Mouse (Mus musculus) liver, postnatal 0 days (tissue): Measurements from ENCODE around the gene Cables2. TPM values are rescaled to one million over a fixed set of nuclear protein-coding genes. Genes with fewer than 3 reads are reported as not detected.

Experiments used
- ATAC-seq: fragments of 200-750 bp; cut with Nextera tagmentation; 2 replicates; pipeline ENCODE4 v1.8.0; 2017; ENCODE audit warnings: mild to moderate bottlenecking, moderate library complexity
- DNase-seq: peaks from one replicate; pipeline ENCODE4 v3.0.0-alpha.2; 2016
- H3K27ac ChIP-seq: fragments of 300-500 bp; sonication (generic); 2 replicates; pipeline ENCODE4 v1.5.1; 2014; ENCODE audit warnings: antibody characterized with exemption, moderate library complexity, mild to moderate bottlenecking, low read depth
- H3K27me3 ChIP-seq: fragments of 300-500 bp; sonication (generic); 2 replicates; pipeline ENCODE4 v1.6.1; 2014; ENCODE audit warnings: low read length, control low read depth, mixed read lengths; ENCODE audit not compliant: insufficient read depth
- H3K36me3 ChIP-seq: fragments of 300-500 bp; sonication (generic); replicated peaks from 2 replicates; pipeline ENCODE4 v1.6.1; 2014; ENCODE audit warnings: mild to moderate bottlenecking, control low read depth, low read length, moderate library complexity, mixed read lengths; ENCODE audit not compliant: insufficient read depth
- H3K4me1 ChIP-seq: fragments of 300-500 bp; sonication (generic); 2 replicates; pipeline ENCODE4 v1.6.1; 2014; ENCODE audit warnings: antibody characterized with exemption, mild to moderate bottlenecking, control low read depth; ENCODE audit not compliant: insufficient read depth
- H3K4me2 ChIP-seq: fragments of 300-500 bp; sonication (generic); 2 replicates; pipeline ENCODE4 v1.6.1; 2014; ENCODE audit warnings: low read depth, mild to moderate bottlenecking, low read length, moderate library complexity, mixed read lengths
- H3K4me3 ChIP-seq: fragments of 300-500 bp; sonication (generic); 2 replicates; pipeline ENCODE4 v1.5.1; 2014; ENCODE audit warnings: low read depth, low read length
- H3K9ac ChIP-seq: fragments of 300-500 bp; sonication (generic); replicated peaks from 2 replicates; pipeline ENCODE4 v1.6.1; 2014; ENCODE audit warnings: mild to moderate bottlenecking, moderate library complexity
- H3K9me3 ChIP-seq: fragments of 300-500 bp; sonication (generic); 2 replicates; pipeline ENCODE4 v1.6.1; 2016; ENCODE audit warnings: mild to moderate bottlenecking, control low read depth, low read length, mixed read lengths
- CTCF ChIP-seq: sonication (generic); IDR thresholded peaks from 2 replicates; pipeline ENCODE4 v1.5.1; 2016; ENCODE audit warnings: antibody characterized with exemption, low read depth
- EP300 ChIP-seq: IDR thresholded peaks from 2 replicates; pipeline ENCODE4 v1.6.1; 2016; ENCODE audit warnings: antibody characterized with exemption, low read depth, mild to moderate bottlenecking
- WGBS: fragments of 180-500 bp; shearing (Covaris S2); extraction: QIAGEN DNeasy Blood & Tissue Kit; methylation state at CpG from one replicate; pipeline ENCODE4 v1.1.7; 2014; ENCODE audit not compliant: insufficient replicate concordance; 5-methylcytosine and 5-hydroxymethylcytosine counted together
- polyA plus RNA-seq: library from polyadenylated mRNA; unstranded; fragments of >200 nt; fragmentation: Nextera tagmentation; extraction: Ambion mirVana; gene quantifications from 2 replicates; pipeline ENCODE4 v1.2.1, GENCODE M21; 2015

Cables2 gene
- polyA plus RNA-seq, 1 experiment from 2014 or later, result 4.7 TPM

GRCm38 (mm10) chr2:180307680-180308079 lies 34.4 kb upstream of the Cables2 start:
- Histone ChIP-seq H3K4me1 (no peaks in the 10 kb centered on the region), H3K27ac (no peak overlapping the region), H3K4me3 (no peak overlapping the region), H3K27me3 (no peaks in the 10 kb centered on the region), H3K9me3 (no peaks in the 10 kb centered on the region), H3K4me2 (no peak overlapping the region), H3K36me3 (no peaks in the 10 kb centered on the region), H3K9ac (no peak overlapping the region)
- no peak for TF ChIP-seq EP300
- no peak for TF ChIP-seq CTCF
- ATAC-seq, result no peak
- WGBS, result 31% methylated on average over 2 of the region's 2 CpGs
- no peak for DNase-seq

GRCm38 (mm10) chr2:180306423-180307168 lies 33.3 kb upstream of the Cables2 start:
- no peaks in the 10 kb centered on the region for H3K9me3 ChIP-seq
- no peak overlapping the region for H3K27ac ChIP-seq
- ATAC-seq, result no peak
- no peaks in the 10 kb centered on the region for H3K36me3 ChIP-seq
- H3K4me1 ChIP-seq, result no peaks in the 10 kb centered on the region
- no peak for DNase-seq
- H3K4me2 ChIP-seq, result no peak overlapping the region
- 77% methylated on average over 8 of the region's 8 CpGs for WGBS
- no peak overlapping the region for H3K9ac ChIP-seq
- TF ChIP-seq CTCF (no peak), EP300 (no peak)
- no peaks in the 10 kb centered on the region for H3K27me3 ChIP-seq
- H3K4me3 ChIP-seq, result no peak overlapping the region

GRCm38 (mm10) chr2:180306009-180306408 lies 32.7 kb upstream of the Cables2 start:
- Histone ChIP-seq H3K27me3 (no peaks in the 10 kb centered on the region), H3K9me3 (no peaks in the 10 kb centered on the region), H3K27ac (no peak overlapping the region), H3K9ac (no peak overlapping the region), H3K4me3 (no peak overlapping the region), H3K36me3 (no peaks in the 10 kb centered on the region), H3K4me1 (no peaks in the 10 kb centered on the region), H3K4me2 (no peak overlapping the region)
- DNase-seq (no peak), ATAC-seq (no peak)
- TF ChIP-seq CTCF (no peak), EP300 (no peak)
- WGBS, result 72% methylated on average over 2 of the region's 2 CpGs

GRCm38 (mm10) chr2:180305490-180305889 lies 32.2 kb upstream of the Cables2 start:
- Histone ChIP-seq H3K9ac (no peak overlapping the region), H3K27me3 (peaks cover under 1% of the 10 kb centered on the region; the same call in 1 of the 2 replicates), H3K4me1 (no peaks in the 10 kb centered on the region), H3K4me2 (no peak overlapping the region), H3K36me3 (no peaks in the 10 kb centered on the region), H3K4me3 (no peak overlapping the region), H3K9me3 (no peaks in the 10 kb centered on the region), H3K27ac (no peak overlapping the region)
- 62% methylated on average over 3 of the region's 3 CpGs for WGBS
- ATAC-seq (no peak), DNase-seq (no peak)
- TF ChIP-seq EP300 (no peak), CTCF (no peak)

GRCm38 (mm10) chr2:180304554-180304953 lies 31.3 kb upstream of the Cables2 start:
- TF ChIP-seq CTCF (no peak), EP300 (no peak)
- Histone ChIP-seq H3K36me3 (no peaks in the 10 kb centered on the region), H3K27ac (no peak overlapping the region), H3K4me1 (no peaks in the 10 kb centered on the region), H3K9me3 (no peaks in the 10 kb centered on the region), H3K4me3 (no peak overlapping the region), H3K9ac (no peak overlapping the region), H3K27me3 (peaks cover 3% of the 10 kb centered on the region; the same call in 1 of the 2 replicates), H3K4me2 (no peak overlapping the region)
- DNase-seq (no peak), ATAC-seq (no peak)
- 51% methylated on average over 4 of the region's 4 CpGs for WGBS

GRCm38 (mm10) chr2:180303468-180303867 lies 30.2 kb upstream of the Cables2 start:
- TF ChIP-seq CTCF (no peak), EP300 (no peak)
- 80% methylated on average over 12 of the region's 12 CpGs for WGBS
- Histone ChIP-seq H3K4me1 (no peaks in the 10 kb centered on the region), H3K27me3 (peaks cover 3% of the 10 kb centered on the region; the same call in 1 of the 2 replicates), H3K9ac (no peak overlapping the region), H3K36me3 (no peaks in the 10 kb centered on the region), H3K4me3 (no peak overlapping the region), H3K4me2 (no peak overlapping the region), H3K27ac (no peak overlapping the region), H3K9me3 (no peaks in the 10 kb centered on the region)
- DNase-seq, result no peak
- no peak for ATAC-seq
